Mouse (Mus musculus) cerebellum, adult 2 months (tissue): ENCODE measurements at regions not wholly inside any gene's neighbourhood (a gene's known extent, or its start where the extent isn't known, plus 50 kb on each side); places are given as distances from the start of the nearest gene placed in this dataset.
"Not testable (repeated sequence)": the region's sequence is repeated elsewhere in the genome, so short reads cannot be mapped to it uniquely, and the experiment has no call there.

Experiments
- CTCF ChIP-seq: fragments of 200-500 bp; IDR thresholded peaks from 2 replicates; pipeline ENCODE4 v1.5.1; 2011; ENCODE audit warnings: low read depth, mild to moderate bottlenecking, control low read depth, low read length, moderate library complexity, borderline replicate concordance; ENCODE audit not compliant: insufficient read depth
- POLR2A ChIP-seq: fragments of 200-500 bp; IDR thresholded peaks from 2 replicates; pipeline ENCODE4 v1.6.1; 2011; ENCODE audit warnings: low read length, control low read depth, borderline replicate concordance; ENCODE audit not compliant: insufficient read depth

- TF ChIP-seq CTCF, POLR2A: not testable (repeated sequence)
These were observed 147.1 kb upstream of the Map1b start for GRCm38 (mm10) chr13:99663422-99663821.
